Mouse (Mus musculus) intestine, embryonic 16.5 days (tissue): ENCODE data around the gene Gm13272. TPM values are rescaled to one million over a fixed set of nuclear protein-coding genes. Genes with fewer than 3 reads are reported as not detected.
A peak's percentile ranks its signal among the peaks of the same experiment; 100 is the strongest.
"Not testable (repeated sequence)": the region's sequence is repeated elsewhere in the genome, so short reads cannot be mapped to it uniquely, and the experiment has no call there.

Experiments
- ATAC-seq: fragments of 200-750 bp; cut with Nextera tagmentation; 2 replicates; pipeline ENCODE4 v1.8.0; 2017; ENCODE audit warnings: moderate TSS enrichment, moderate library complexity
- H3K27ac ChIP-seq: fragments of 300-500 bp; sonication (generic); 2 replicates; pipeline ENCODE4 v1.5.1; 2014; ENCODE audit warnings: mild to moderate bottlenecking, low read length
- H3K27me3 ChIP-seq: fragments of 300-500 bp; sonication (generic); replicated peaks from 2 replicates; pipeline ENCODE4 v1.6.1; 2014; ENCODE audit warnings: low read length, control low read depth, mixed read lengths; ENCODE audit not compliant: control insufficient read depth, insufficient read depth
- H3K36me3 ChIP-seq: fragments of 300-500 bp; sonication (generic); 2 replicates; pipeline ENCODE4 v1.6.1; 2014; ENCODE audit warnings: low read length, control low read depth; ENCODE audit not compliant: control insufficient read depth, insufficient read depth
- H3K4me1 ChIP-seq: fragments of 300-500 bp; sonication (generic); 2 replicates; pipeline ENCODE4 v1.6.1; 2014; ENCODE audit warnings: low read length, control low read depth, mixed read lengths; ENCODE audit not compliant: control insufficient read depth, insufficient read depth
- H3K4me2 ChIP-seq: fragments of 300-500 bp; sonication (generic); 2 replicates; pipeline ENCODE4 v1.6.1; 2014; ENCODE audit warnings: low read depth, low read length, control low read depth
- H3K4me3 ChIP-seq: fragments of 300-500 bp; sonication (generic); 2 replicates; pipeline ENCODE4 v1.5.1; 2014; ENCODE audit warnings: mild to moderate bottlenecking, low read length
- H3K9ac ChIP-seq: fragments of 300-500 bp; sonication (generic); 2 replicates; pipeline ENCODE4 v1.6.1; 2014; ENCODE audit warnings: low read depth, low read length
- H3K9me3 ChIP-seq: fragments of 300-500 bp; sonication (generic); 2 replicates; pipeline ENCODE4 v1.6.1; 2016; ENCODE audit warnings: low read length, control low read depth; ENCODE audit not compliant: control insufficient read depth
- WGBS: fragments of 180-500 bp; shearing (Covaris S2); extraction: QIAGEN DNeasy Blood & Tissue Kit; methylation state at CpG from one replicate; pipeline ENCODE4 v1.1.7; 2014; 5-methylcytosine and 5-hydroxymethylcytosine counted together
- polyA plus RNA-seq: library from polyadenylated mRNA; unstranded; fragments of >200 nt; fragmentation: Nextera tagmentation; extraction: Ambion mirVana; gene quantifications from 2 replicates; pipeline ENCODE4 v1.2.1, GENCODE M21; 2015

The Gm13272 gene
- polyA plus RNA-seq, 1 experiment from 2014 or later: 0.28 TPM

DNA sequence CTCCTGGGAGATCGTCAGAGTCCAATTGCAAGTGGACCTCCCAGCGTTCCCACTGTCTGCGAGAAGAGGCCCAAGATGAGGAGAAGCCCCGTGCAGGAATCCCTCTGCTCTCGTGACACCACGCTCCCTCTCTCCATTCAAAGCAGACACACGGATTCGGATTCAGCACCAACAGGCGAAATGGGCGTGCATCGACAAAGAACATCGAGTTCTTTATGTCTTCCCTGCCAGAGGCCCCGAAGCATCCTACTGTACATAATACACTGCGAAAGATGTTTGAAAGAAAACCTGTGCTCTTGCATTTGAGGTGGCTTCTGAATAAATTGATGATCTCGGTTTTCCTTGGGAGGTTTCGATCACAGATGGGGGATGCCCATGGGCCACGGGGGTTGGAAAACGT, 670 bp downstream of the Gm13272 start:
- not testable (repeated sequence) for H3K27ac ChIP-seq, ATAC-seq, H3K9ac ChIP-seq, H3K36me3 ChIP-seq, H3K4me2 ChIP-seq, H3K27me3 ChIP-seq, H3K4me3 ChIP-seq, H3K9me3 ChIP-seq, H3K4me1 ChIP-seq
- WGBS: 45% methylated on average over 13 of the region's 18 CpGs

DNA sequence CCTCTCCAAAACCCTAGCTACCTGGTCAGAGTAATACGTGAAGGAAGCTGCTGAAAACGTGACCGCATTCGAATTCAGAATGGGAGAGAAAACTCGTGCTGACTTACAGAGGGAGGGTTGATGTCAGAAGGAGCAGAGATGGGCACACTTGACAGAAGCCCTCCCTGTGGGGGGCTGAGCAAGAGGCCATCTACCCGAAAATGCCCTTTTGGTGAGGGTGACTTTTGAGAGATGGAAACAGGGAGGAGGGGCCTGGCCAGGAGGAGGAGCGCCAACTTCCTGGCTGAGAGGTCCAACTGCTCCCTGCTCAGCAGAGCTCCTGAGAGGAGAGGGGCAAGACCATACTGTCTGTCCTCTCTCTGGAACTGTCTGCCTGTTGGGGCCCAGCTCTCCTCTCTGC, 2.2 kb downstream of the Gm13272 start, which contains the start of gene Ifnz:
TSS of gene Ifnz (plus strand) at position 301 of the 400 bp plus-strand sequence.
- H3K4me3 ChIP-seq: peak within 1 kb of the TSS; percentile 27; the same call in 1 of the 2 replicates
- not testable (repeated sequence) for H3K27ac ChIP-seq, ATAC-seq, H3K36me3 ChIP-seq, H3K27me3 ChIP-seq, H3K4me1 ChIP-seq, H3K9me3 ChIP-seq, H3K9ac ChIP-seq
- 17% methylated on average over 4 of the region's 7 CpGs for WGBS
- peak within 1 kb of the TSS; percentile 33; the same call in 1 of the 2 replicates for H3K4me2 ChIP-seq

DNA sequence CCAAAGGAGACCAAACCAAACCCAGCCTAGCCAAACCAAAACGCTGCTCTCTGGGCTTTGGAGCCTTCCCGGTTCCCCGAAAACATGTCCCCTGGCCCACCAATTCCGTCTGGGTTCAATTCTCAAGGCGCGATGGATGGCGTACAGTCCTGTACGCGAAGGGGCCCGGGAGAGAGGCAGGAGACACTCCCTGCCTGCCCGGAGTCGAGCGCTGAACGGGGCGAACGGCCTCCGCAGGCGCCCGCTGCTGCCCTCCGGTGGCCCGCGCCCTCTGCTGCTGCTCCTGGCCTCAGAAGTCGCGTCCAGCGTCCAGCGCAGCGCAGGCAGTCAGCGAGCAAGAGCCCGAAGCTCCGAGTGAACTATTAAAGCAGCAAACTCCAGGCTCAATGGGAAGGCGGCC, 2.7 kb downstream of the Gm13272 start:
- H3K27ac ChIP-seq, H3K9me3 ChIP-seq, H3K4me1 ChIP-seq, H3K36me3 ChIP-seq, H3K27me3 ChIP-seq, H3K9ac ChIP-seq, ATAC-seq: not testable (repeated sequence)
- Histone ChIP-seq H3K4me3 (peak overlapping the region; percentile 27; the same call in 1 of the 2 replicates), H3K4me2 (peak overlapping the region; percentile 33; the same call in 1 of the 2 replicates)
- 0% methylated on average over 12 of the region's 31 CpGs for WGBS

DNA sequence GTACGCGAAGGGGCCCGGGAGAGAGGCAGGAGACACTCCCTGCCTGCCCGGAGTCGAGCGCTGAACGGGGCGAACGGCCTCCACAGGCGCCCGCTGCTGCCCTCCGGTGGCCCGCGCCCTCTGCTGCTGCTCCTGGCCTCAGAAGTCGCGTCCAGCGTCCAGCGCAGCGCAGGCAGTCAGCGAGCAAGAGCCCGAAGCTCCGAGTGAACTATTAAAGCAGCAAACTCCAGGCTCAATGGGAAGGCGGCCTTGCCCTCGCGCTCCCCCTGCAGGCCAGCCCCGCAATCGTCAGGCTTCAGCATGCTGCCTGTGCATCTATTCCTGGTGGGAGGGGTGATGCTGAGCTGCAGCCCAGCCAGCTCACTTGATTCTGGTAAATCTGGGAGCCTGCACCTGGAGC, 5.8 kb downstream of the Gm13272 start, which contains the start of gene Gm13276:
TSS of gene Gm13276 (plus strand) at position 301 of the 400 bp plus-strand sequence.
- H3K9me3 ChIP-seq, H3K4me1 ChIP-seq, H3K27me3 ChIP-seq, H3K4me2 ChIP-seq, H3K36me3 ChIP-seq, H3K27ac ChIP-seq, H3K4me3 ChIP-seq, ATAC-seq, H3K9ac ChIP-seq: not testable (repeated sequence)
- no CpG with 5 or more reads among the region's 27 CpGs for WGBS

DNA sequence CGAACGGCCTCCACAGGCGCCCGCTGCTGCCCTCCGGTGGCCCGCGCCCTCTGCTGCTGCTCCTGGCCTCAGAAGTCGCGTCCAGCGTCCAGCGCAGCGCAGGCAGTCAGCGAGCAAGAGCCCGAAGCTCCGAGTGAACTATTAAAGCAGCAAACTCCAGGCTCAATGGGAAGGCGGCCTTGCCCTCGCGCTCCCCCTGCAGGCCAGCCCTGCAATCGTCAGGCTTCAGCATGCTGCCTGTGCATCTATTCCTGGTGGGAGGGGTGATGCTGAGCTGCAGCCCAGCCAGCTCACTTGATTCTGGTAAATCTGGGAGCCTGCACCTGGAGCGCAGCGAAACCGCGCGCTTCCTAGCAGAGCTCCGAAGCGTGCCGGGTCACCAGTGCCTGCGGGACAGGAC, 8.8 kb downstream of the Gm13272 start, which contains the start of gene Gm13277:
TSS of gene Gm13277 (plus strand) at position 231 of the 400 bp plus-strand sequence.
- not testable (repeated sequence) for H3K9me3 ChIP-seq, H3K4me1 ChIP-seq, H3K4me3 ChIP-seq, H3K27ac ChIP-seq, H3K9ac ChIP-seq, H3K36me3 ChIP-seq, H3K27me3 ChIP-seq, H3K4me2 ChIP-seq, ATAC-seq
- 0% methylated on average over 1 of the region's 28 CpGs for WGBS

DNA sequence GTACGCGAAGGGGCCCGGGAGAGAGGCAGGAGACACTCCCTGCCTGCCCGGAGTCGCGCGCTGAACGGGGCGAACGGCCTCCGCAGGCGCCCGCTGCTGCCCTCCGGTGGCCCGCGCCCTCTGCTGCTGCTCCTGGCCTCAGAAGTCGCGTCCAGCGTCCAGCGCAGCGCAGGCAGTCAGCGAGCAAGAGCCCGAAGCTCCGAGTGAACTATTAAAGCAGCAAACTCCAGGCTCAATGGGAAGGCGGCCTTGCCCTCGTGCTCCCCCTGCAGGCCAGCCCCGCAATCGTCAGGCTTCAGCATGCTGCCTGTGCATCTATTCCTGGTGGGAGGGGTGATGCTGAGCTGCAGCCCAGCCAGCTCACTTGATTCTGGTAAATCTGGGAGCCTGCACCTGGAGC, 11.6 kb downstream of the Gm13272 start, which contains the start of gene Gm13278:
TSS of gene Gm13278 (plus strand) at position 301 of the 400 bp plus-strand sequence.
- H3K27ac ChIP-seq, H3K4me2 ChIP-seq, H3K4me1 ChIP-seq, H3K9me3 ChIP-seq, H3K36me3 ChIP-seq, H3K9ac ChIP-seq, H3K4me3 ChIP-seq, H3K27me3 ChIP-seq, ATAC-seq: not testable (repeated sequence)
- no CpG with 5 or more reads among the region's 28 CpGs for WGBS

DNA sequence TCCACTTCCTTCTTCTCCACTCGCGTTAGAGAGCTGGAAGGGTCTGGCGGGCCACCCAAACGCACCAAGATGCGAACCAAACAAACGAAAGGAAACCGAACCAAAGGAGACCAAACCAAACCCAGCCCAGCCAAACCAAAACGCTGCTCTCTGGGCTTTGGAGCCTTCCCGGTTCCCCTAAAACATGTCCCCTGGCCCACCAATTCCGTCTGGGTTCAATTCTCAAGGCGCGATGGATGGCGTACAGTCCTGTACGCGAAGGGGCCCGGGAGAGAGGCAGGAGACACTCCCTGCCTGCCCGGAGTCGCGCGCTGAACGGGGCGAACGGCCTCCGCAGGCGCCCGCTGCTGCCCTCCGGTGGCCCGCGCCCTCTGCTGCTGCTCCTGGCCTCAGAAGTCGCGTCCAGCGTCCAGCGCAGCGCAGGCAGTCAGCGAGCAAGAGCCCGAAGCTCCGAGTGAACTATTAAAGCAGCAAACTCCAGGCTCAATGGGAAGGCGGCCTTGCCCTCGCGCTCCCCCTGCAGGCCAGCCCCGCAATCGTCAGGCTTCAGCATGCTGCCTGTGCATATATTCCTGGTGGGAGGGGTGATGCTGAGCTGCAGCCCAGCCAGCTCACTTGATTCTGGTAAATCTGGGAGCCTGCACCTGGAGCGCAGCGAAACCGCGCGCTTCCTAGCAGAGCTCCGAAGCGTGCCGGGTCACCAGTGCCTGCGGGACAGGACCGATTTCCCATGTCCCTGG, 14.5 kb downstream of the Gm13272 start, which contains the start of gene Gm13275:
TSS of gene Gm13275 (plus strand) at position 552 of the 740 bp plus-strand sequence.
- not testable (repeated sequence) for H3K4me1 ChIP-seq, H3K9me3 ChIP-seq, H3K4me2 ChIP-seq, H3K36me3 ChIP-seq, ATAC-seq, H3K9ac ChIP-seq, H3K27ac ChIP-seq, H3K27me3 ChIP-seq, H3K4me3 ChIP-seq
- 0% methylated on average over 9 of the region's 52 CpGs for WGBS

DNA sequence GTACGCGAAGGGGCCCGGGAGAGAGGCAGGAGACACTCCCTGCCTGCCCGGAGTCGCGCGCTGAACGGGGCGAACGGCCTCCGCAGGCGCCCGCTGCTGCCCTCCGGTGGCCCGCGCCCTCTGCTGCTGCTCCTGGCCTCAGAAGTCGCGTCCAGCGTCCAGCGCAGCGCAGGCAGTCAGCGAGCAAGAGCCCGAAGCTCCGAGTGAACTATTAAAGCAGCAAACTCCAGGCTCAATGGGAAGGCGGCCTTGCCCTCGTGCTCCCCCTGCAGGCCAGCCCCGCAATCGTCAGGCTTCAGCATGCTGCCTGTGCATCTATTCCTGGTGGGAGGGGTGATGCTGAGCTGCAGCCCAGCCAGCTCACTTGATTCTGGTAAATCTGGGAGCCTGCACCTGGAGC, 17.4 kb downstream of the Gm13272 start, which contains the start of gene Gm13279:
TSS of gene Gm13279 (plus strand) at position 301 of the 400 bp plus-strand sequence.
- not testable (repeated sequence) for ATAC-seq, H3K9ac ChIP-seq
- WGBS: no CpG with 5 or more reads among the region's 28 CpGs

DNA sequence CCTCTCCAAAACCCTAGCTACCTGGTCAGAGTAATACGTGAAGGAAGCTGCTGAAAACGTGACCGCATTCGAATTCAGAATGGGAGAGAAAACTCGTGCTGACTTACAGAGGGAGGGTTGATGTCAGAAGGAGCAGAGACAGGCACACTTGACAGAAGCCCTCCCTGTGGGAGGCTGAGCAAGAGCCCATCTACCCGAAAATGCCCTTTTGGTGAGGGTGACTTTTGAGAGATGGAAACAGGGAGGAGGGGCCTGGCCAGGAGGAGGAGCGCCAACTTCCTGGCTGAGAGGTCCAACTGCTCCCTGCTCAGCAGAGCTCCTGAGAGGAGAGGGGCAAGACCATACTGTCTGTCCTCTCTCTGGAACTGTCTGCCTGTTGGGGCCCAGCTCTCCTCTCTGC, 19.7 kb downstream of the Gm13272 start, which contains the start of gene Gm13285:
TSS of gene Gm13285 (plus strand) at position 301 of the 400 bp plus-strand sequence.
- H3K4me1 ChIP-seq, H3K36me3 ChIP-seq, H3K9me3 ChIP-seq, ATAC-seq, H3K4me2 ChIP-seq, H3K27ac ChIP-seq, H3K4me3 ChIP-seq, H3K9ac ChIP-seq, H3K27me3 ChIP-seq: not testable (repeated sequence)
- WGBS: 21% methylated on average over 3 of the region's 7 CpGs

More for the DNA sequence above, 17.4 kb downstream of the Gm13272 start, which contains the start of gene Gm13279:
- not testable (repeated sequence) for H3K4me1 ChIP-seq, H3K4me3 ChIP-seq, H3K27ac ChIP-seq, H3K4me2 ChIP-seq, H3K36me3 ChIP-seq, H3K9me3 ChIP-seq, H3K27me3 ChIP-seq
